Mouse (Mus musculus) common myeloid progenitor, adult 5-6 weeks (primary cell): ENCODE measurements around the gene Cwh43. TPM values are rescaled to one million over a fixed set of nuclear protein-coding genes. Genes with fewer than 3 reads are reported as not detected.

Experiments used
- ATAC-seq: replicated peaks from 2 replicates; pipeline ENCODE4 v1.8.0; 2016; ENCODE audit warnings: low read depth, mild to moderate bottlenecking, moderate TSS enrichment, inconsistent platforms; ENCODE audit not compliant: poor library complexity, severe bottlenecking
- total RNA-seq: library from RNA; stranded (forward); fragments of 200-1000, 187-1606 nt; gene quantifications from 2 replicates; pipeline ENCODE4 v1.2.3, GENCODE M21; 2017

Gene Cwh43
- total RNA-seq, 1 experiment from 2014 or later = not detected

DNA sequence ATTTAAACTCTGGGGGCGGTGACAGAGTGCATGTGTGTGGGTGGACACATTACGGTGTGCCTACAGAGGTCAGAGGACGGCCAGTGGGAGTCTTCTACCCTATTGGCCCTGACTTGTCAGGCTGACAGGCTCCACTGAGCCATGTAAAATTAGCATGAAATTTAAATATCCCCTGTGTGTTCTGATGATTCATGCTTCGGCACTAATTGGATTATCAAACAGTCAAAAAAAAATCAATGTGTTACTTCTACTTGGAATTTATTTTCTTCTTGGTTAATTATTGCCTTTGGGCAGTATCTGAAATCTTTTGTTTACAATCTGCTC lies 22.3 kb upstream of the Cwh43 start:
- ATAC-seq = no peak

DNA sequence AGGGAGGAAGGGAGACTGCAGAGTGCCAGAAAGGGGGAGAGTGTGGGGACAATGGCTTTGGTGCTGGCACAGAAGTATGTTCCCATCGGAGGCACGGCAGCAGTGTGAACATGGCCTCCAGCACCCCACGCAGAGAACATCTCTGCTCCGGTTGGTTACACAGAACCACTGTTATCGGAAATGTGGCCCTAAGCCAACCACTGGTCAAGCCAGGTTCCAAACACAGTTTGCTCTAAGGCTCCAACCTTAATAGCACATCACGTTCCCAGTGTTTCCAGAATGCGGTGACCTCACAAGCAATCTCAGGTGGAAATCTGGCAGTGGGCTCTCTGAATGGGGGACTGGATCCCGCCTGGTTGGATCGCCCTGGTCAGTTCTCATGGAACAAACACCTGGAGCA lies 12.8 kb upstream of the Cwh43 start:
- no peak for ATAC-seq

DNA sequence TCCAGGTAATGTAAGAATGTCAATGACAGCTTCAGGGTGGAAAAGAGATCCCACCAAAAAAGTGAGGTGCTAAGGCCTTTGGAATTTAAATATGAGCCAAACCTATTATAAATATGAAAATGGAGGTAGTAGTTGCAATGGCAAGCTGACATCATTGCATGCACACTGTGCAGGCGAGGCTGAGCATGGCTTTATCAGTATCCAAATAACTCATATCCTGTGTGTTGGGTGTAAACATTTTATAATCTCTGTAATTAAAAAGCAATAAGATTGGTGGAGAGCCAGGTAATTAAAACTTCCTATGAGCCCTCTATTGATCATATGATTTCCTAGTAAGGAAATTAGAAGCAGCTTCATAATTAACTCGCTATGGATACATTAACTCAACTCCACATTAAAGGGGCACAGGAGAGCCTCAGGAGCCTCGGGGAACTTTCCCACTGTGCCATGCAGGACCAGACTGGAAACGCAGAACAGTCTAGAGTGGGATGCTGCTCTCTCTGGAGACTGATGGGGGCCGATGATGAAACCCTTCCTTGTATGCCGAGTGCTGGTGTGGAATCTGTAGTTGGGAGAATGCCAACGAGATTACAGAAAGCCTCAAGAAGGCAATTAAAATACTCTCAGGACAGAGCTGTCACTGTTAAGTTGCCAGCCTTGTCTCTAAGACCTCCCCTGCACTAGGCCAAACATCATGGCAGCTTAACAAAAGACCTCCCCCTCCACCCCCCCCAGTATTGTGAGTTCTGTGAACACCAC lies 5.9 kb upstream of the Cwh43 start:
- no peak for ATAC-seq

DNA sequence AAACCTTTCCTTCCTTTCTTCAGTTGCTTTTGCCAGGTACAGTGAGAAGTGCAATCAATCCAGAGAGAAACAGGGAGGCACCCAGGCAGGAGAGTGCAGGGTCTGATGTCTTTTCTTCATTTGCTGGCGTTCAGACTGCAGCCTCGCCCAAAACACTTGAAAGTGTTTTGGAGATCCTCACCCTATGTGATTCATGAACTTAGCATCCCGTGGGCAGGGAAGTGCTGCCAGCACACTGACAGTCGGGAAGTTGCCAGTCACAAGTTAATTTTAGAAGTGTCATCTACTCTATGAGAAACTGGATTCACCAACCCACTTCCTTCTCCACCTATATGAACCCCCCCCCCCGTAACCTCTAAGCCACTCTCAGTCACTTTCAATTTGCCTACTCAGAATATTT lies 4.5 kb upstream of the Cwh43 start:
- ATAC-seq = peak; percentile 54; the same call in 1 of the 2 replicates

DNA sequence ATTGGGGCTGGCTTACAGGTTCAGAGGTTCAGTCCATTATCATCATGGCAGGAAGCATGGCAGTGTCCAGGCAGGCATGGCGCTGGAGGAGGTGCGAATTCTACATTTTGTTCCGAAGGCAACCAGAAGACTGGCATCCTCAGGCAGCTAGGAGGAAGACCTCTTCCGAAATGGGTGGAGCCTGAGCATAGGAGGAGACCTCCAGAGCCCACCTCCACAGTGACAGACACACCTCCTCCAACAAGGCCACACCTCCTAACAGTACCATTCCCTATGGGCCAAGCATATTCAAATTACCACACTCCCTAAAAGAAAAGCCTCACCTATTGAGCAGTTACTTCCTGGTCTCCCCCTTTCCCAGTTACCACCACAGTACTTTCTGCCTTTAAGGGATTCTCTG lies 3.0 kb upstream of the Cwh43 start:
- ATAC-seq = no peak

DNA sequence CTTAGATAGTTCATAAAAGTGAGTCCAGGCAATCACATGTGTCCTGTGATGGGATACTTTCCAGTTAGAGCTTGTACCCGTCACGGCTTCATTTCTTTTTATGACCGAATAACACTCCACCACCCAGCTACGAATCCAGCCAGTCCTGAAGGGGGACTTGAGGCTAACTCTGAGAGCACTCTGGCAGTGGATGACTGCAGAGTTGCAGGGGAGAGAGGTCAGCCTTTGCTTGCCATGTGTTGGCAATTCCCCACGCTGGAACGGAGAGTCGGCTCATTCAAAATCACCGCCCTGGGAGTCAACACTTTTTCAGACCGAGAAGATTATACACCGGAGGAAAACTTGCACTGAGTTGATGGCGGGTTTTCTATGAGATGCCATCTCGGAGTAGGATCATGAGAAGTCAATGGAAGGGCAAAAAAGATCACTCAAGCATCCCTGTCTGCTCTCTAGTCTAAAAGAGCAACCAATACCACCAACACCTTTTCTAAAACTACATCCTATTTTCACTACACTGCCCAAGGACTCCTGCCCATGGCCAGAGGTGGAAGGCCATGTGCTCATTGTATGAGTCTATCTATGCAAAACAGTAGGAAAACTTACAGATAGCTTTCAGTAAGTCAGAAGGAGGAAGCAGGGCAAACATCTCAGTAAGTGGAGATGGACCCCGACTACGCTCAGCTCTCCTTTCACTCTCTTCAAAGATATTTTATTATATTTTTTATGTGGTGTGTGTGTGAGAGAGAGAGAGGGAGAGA lies 2.4 kb upstream of the Cwh43 start:
- ATAC-seq = no peak

DNA sequence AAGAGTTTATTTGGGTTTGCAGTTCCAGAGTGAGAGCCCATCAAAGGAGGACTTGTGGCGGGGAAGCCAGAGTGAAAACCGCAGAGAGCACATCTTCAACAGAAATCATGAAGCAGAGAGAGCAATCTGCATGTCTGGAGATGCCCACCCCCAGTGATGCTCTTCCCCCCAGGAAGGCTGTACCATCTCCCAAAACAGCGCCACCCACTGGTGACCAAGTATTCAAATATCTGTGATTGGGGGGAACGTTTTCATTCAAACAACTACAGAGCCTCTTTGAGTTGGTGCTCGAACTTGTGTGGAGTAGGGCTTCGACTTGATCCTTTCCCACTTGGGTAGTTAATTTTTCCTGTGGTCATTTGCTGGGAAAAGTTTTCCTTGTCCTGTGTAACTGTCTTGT lies 1.1 kb upstream of the Cwh43 start:
- no peak for ATAC-seq

DNA sequence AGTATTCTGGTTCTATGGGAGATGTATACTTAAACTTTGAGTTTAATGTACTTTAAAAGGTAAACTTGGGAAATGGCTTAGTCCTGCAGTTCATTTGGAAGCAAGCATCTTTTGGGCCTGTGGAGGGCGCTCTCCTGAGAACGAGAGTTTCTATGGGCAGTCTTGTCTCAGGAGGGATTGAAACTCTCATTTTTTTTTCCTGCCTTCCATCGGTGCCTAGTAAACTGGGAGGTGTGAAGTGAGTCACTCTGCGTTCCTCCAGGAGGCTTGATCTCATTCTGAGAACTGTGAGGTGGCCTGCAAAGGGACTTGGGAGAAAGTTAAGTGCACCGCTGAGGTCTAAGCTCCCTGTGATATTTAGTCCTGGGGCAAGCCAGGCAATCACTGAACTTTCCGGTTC lies 986 bp downstream of the Cwh43 start:
- ATAC-seq = no peak

DNA sequence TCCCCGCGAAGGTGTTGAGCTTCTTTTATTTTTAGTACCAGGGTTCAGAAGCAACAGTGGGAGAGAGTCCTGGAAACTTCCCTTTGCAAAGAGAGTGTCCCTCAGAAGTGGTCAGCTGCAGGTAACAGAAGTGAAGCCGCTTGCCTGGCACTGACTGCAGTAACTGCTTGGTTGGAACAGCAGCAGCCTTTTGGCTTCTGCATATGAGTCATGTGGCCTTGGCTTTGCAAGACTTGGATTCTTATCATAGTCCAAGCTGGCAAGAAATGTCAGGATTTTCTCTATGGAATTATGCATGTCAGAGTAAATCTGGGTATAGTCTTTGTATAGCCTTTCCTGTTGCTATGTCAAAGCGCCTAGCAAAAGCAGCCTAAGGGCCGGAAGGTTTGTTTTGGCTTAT lies 4.1 kb downstream of the Cwh43 start:
- ATAC-seq = no peak

DNA sequence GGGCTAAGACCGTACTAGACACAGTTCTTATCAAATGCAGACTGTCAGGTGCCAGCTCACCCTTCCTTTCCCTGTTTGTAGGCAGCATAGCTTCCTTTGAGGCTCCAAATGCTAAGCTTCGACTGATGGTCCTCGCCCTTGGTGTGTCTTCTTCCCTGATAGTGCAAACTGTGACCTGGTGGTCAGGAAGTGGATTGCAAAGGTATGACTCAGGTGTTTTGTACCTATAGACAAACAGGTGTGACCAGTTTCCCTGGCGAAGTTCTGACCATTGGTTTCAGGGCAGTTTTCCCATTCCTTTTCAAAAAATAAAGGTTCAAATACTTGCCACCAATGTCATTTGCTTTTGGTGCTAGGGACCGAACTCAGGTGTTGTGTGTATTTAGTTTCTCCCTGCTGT lies 5.9 kb downstream of the Cwh43 start:
- no peak for ATAC-seq

DNA sequence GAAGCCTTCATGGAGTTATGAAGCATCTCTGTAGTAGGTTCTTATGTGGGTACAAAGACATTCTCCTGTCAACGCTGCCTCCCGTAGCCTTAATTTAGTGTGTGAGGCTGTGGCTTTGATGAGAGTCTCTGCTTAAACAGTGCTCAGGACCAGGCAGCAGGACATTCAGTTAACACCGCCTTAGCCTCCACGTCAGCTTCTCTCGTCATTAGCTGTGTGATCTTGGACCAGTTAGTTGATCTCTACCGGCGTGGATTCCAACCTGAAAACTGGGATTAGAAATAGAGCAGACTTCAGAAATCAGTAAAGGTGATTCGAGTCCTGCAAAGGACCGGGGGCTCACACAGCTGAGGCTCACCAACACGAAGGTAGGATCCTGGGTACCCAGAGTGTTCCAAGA lies 8.3 kb downstream of the Cwh43 start:
- no peak for ATAC-seq

DNA sequence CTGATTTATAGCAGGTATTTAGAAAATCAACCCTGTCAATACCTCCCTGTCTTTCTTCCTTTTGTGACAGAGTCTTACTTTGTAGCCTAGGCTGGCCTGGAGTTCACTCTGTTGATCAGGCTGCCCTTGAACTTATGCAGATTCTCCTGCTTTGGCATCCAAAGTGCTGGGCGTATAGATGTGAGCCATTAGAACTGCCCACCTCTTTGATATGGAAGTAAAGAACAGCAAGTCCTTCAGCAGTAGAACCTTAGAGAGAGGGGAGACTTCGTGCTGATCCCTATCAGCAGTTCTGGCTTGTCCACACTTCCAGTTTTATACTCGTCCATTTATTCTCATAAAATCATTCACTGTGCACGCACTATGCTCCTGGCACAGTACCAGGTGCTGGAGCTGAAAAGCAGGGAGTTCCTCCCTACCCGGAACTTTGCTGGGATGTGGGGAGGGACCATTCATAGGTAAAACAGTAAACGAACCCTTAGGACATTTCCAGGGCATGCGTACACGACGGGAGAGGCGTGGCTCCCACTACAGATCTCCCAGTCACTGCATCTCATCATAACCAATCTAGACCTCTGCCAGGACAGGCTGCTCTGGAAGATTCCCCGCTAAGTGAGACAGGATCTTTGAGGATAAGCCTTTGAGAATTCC lies 13.3 kb downstream of the Cwh43 start:
- no peak for ATAC-seq

DNA sequence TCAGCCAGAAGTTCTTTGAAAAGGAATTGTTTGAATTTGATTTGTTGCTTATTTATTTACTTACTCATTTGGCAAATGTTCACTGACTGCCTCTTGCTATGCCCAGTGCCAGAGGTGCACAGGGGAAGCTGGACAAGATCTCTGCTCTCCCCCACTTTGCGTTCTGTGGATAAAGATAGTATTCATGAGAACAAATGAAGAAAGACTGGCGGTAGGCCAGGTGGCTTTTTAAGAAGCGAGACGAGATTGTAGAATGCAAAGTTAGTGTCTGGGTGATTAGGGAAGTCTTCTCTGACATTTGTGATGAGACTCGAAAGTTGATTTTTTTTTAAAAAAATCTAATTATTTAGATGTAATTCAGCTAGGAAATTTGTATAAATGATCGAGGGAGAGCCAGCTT lies 20.9 kb downstream of the Cwh43 start:
- no peak for ATAC-seq

DNA sequence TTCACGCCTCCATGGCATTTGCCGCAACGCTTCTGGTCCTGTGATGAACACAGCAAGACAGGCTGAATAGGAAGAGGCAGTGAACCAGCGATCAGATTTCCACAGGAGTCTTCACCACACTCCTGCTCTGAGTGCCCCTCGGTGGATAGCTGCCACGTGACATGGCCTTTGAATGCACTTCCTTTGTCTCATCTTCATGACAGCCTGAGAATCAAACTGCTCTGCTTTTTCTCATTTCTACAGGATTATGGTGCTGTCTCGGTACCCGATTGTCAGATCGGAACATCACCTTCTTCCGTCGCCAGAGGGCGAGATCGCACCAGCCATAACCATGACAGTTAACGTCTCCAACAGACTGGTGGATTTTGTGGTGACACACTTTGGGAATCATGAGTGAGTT lies 25.7 kb downstream of the Cwh43 start:
- ATAC-seq = peak; percentile 87

DNA sequence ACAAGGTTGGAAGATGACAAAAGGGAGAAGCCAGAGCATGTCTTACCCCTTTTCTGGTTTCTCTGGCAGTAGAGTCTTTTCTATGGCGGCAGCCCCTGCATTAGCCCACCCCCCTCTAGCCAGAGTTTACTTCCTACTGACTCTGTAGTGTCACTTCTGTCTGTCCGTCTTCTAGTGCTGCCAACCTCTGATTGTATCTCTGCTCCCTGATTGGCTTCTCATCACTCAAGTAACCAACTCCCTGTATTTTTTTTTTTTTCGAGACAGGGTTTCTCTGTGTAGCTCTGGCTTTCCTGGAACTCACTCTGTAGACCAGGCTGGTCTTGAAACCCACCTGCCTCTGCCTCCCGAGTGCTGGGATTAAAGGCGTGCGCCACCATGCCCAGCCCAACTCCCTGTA lies 26.9 kb downstream of the Cwh43 start:
- ATAC-seq = no peak

DNA sequence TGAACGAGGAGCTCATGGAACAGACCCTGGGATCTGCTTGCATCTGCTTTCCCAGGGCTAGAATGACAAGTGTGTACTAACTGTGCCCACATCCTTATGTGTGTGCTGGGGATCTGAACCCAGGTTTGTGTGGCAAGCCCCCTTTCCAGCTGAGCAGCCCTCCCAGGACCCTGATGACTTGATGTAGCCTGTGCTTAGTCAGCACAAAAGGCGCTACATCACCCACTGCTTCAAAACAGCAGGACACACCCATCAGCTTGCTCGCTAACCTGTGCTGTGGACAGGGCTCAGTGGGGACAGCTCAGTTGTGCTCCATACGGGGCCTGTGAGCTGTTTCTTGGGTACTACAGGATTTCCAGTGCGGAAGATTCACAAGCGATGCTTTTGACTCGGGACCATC lies 28.9 kb downstream of the Cwh43 start:
- no peak for ATAC-seq

DNA sequence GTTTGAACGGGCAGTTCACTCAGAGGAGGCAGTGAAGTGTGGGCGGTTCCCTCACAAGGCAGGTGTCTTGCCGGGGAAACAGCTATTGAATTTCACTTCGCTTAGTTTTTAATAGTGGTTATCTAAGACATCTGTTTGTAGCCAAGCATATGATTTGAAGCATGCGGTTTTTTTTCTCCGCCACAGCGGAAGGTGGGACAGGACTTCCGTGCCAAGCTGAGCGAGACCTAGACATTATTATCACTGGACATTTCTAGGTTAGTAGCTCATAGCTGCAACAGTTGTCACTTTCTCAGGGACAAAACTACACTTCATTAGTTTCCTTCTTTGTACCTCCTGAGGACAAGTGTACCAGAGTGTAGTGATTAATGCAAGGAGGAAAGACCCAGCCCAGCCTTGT lies 36.3 kb downstream of the Cwh43 start:
- no peak for ATAC-seq

DNA sequence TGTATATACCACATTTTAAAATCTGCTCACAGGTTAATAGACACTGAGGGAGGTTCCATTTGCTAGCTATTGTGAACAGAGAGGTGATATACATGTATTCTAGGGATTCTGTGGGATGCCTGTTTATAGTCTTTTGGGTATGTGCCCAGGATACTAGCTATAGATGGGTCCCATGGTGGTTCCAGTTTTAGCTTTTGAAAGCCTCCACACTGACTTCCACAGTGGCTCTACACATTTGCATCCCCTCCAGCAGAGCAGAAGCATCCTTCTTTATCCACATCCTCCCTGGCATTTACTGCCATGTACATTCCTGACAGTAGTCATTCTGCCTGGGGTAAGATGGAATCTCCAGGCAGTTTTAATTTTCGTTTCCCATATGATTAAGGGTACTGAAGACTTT lies 44.4 kb downstream of the Cwh43 start:
- ATAC-seq = no peak

DNA sequence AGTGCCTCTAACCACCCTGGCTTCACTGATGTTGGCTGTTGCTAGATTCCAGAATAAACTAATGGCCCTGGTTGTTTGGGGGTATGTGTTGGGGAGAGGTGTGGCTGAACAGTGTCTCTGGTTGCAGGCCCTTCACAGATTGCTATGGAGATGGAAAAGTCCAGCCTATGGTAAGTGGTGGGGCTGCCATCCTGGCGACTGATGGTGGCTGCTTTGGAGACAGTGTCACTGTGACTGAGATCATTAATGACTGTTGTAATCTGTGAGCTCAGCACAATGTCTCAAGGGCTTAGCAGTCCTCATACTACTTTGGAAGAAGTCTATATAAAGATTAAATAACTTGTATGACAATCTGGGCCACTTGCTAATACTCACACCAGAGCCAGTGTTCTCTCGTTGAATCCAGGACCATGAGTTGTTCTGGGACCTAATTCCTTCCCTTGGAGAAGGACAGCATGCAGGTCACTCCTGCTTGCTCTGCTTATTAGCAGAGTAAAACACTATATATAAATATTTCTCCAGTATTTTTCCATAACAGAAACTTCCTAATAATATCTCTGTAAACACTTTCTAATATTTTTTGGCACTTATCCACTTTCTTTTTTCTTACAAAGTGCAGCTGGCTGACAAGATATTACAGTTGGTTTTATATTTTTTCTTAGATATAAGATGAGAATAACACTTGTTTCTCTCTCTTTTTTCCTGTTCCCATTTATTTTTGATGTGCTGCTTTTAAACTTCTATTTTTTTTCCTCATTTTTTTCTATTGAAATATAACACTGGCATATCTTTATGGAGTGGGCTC lies 48.8 kb downstream of the Cwh43 start:
- ATAC-seq = no peak

DNA sequence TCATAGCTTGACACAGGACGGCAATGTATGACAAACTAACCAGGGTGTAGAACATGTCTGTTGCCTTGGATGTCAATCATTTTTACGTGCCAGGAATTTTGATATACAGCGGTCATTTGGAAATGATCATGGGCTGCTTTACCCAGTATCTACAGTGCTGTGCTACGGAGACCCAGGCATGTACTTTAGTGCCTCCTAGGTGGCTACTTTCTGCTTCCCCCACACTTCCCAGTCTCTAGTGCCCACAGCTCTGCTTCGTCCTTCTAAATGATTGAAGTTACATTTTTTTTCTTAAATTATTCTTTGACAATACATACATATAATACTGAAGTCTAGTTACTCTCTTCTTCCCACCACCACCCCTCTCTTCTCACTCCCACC lies 49.4 kb downstream of the Cwh43 start:
- no peak for ATAC-seq
